8 mouse cellular contexts compared by ENCODE assay signal in genomic region chr4:126057207-126058133, GRCm38 (mm10). TPM values are rescaled to one million over a fixed set of nuclear protein-coding genes. Genes with fewer than 3 reads are reported as not detected.
DNase-seq lines count a peak whose midpoint lies in the region; ATAC-seq and TF ChIP-seq lines count a peak whose summit lies in the region.

No protein-coding gene starts in this region.

- TF ChIP-seq POLR2A in spleen, adult 2 months (IDR thresholded peaks at IDR 0.05; ENCODE audit: low read depth, low read length): no peak
- no peak for TF ChIP-seq POLR2A in limb, embryonic 14.5 days (IDR thresholded peaks at IDR 0.05; ENCODE audit: borderline replicate concordance, extremely low read depth, insufficient read depth, insufficient read length)
- no peak for TF ChIP-seq POLR2A in small intestine, adult 2 months (IDR thresholded peaks at IDR 0.05; ENCODE audit: low read depth, low read length)

- no peaks in the 10 kb centered on the region for H3K9me3 ChIP-seq in limb, embryonic 14.5 days (ENCODE audit: control insufficient read depth, low read length)

- WGBS in spleen, adult 2 months: 14% methylated on average over 19 of the region's 19 CpGs
- WGBS in limb, embryonic 14.5 days: 14% methylated on average over 19 of the region's 19 CpGs
- 7% methylated on average over 19 of the region's 19 CpGs for WGBS in small intestine, adult 2 months

- peak overlapping the region; percentile 75 for H3K4me2 ChIP-seq in limb, embryonic 14.5 days (replicated peaks; ENCODE audit: low read depth, low read length, severe bottlenecking)

- no peak for TF ChIP-seq CTCF in spleen, adult 2 months (IDR thresholded peaks at IDR 0.05; ENCODE audit: extremely low read depth, insufficient read depth, insufficient read length, insufficient replicate concordance)
- no peak; the same call in 1 of the 2 replicates for TF ChIP-seq CTCF in small intestine, adult 2 months (IDR thresholded peaks at IDR 0.05; ENCODE audit: extremely low read depth, insufficient read length, insufficient replicate concordance, low read depth, low read length)

- H3K9ac ChIP-seq in limb, embryonic 14.5 days (ENCODE audit: low read depth, low read length, severe bottlenecking): peak overlapping the region; percentile 63

- peaks cover 11% of the 10 kb centered on the region; the same call in 1 of the 2 replicates for H3K4me1 ChIP-seq in spleen, adult 2 months (ENCODE audit: control insufficient read depth, insufficient read depth, insufficient read length)
- H3K4me1 ChIP-seq in limb, embryonic 14.5 days (ENCODE audit: control insufficient read depth, insufficient read depth, low read length): peaks cover 13% of the 10 kb centered on the region; the same call in 1 of the 2 replicates
- H3K4me1 ChIP-seq in small intestine, adult 2 months (ENCODE audit: control insufficient read depth, insufficient read depth, insufficient read length, low read length): peaks cover 10% of the 10 kb centered on the region; the same call in 1 of the 2 replicates

- no peak overlapping the region for H3K27ac ChIP-seq in spleen, adult 2 months (ENCODE audit: insufficient read depth, low read length)
- H3K27ac ChIP-seq in limb, embryonic 14.5 days (replicated peaks; ENCODE audit: low read depth, low read length): 0 out of 2 replicates have a peak overlapping the region, but pooled peaks have one; percentile 28
- no peak overlapping the region for H3K27ac ChIP-seq in small intestine, adult 2 months (ENCODE audit: insufficient read depth, low read depth, low read length)

- H3K36me3 ChIP-seq in spleen, adult 2 months (ENCODE audit: control insufficient read depth, insufficient read depth, low read length): peaks cover 10% of the 10 kb centered on the region
- peaks cover 30% of the 10 kb centered on the region for H3K36me3 ChIP-seq in limb, embryonic 14.5 days (ENCODE audit: control insufficient read depth, insufficient read depth, low read length)
- H3K36me3 ChIP-seq in small intestine, adult 2 months (ENCODE audit: control insufficient read depth, insufficient read depth, low read length): peaks cover 21% of the 10 kb centered on the region

- H3K27me3 ChIP-seq in spleen, adult 2 months (ENCODE audit: control insufficient read depth, insufficient read depth, low read length): no peaks in the 10 kb centered on the region
- no peaks in the 10 kb centered on the region for H3K27me3 ChIP-seq in limb, embryonic 14.5 days (ENCODE audit: control insufficient read depth, insufficient read depth, low read length)
- no peaks in the 10 kb centered on the region for H3K27me3 ChIP-seq in small intestine, adult 2 months (ENCODE audit: control insufficient read depth, insufficient read depth, low read length)

- ATAC-seq in erythroblast, adult 5-6 weeks (replicated peaks; ENCODE audit: low FRiP score, poor library complexity, severe bottlenecking): peak; percentile 56
- no peak; the same call in 1 of the 2 replicates for ATAC-seq in limb, embryonic 14.5 days (ENCODE audit: low FRiP score, low read depth)

- DNase-seq in spleen, adult 2 months (ENCODE audit: low read depth in 1 of 2, low spot score in 2 of 2): no peak
- no peak for DNase-seq in spleen, postnatal 14 days (ENCODE audit: low spot score in 2 of 2)
- DNase-seq in limb, embryonic 14.5 days (ENCODE audit: low spot score): peak; percentile 9
- DNase-seq in urinary bladder, postnatal 14 days (ENCODE audit: low spot score): no peak
- DNase-seq in cerebellum, postnatal 4 days (ENCODE audit: low spot score in 2 of 2): no peak
- DNase-seq in retina, embryonic 14.5 days (ENCODE audit: low spot score): no peak

- peak overlapping the region; percentile 92 for H3K4me3 ChIP-seq in spleen, adult 2 months (ENCODE audit: extremely low read depth, insufficient read depth, insufficient read length)
- H3K4me3 ChIP-seq in limb, embryonic 14.5 days (replicated peaks; ENCODE audit: low read length): peak overlapping the region; percentile 62
- H3K4me3 ChIP-seq in small intestine, adult 2 months (ENCODE audit: low read depth, low read length): peak overlapping the region; percentile 84

RNA-seq across cellular contexts. Expression of gene Oscp1, which starts 0.9 kb away (rescaled TPM):
- polyA plus RNA-seq in spleen, adult 2 months (2012; rRNA removed): 0.35 and 0.46 TPM in 2 replicates
- 1.2 and 3.3 TPM in 2 replicates for total RNA-seq in erythroblast, adult 5-6 weeks (2015; ENCODE audit: low replicate concordance)
- 2.0 and 5.8 TPM in 2 replicates for total RNA-seq in erythroblast, adult 5-6 weeks (2017; ENCODE audit: low replicate concordance)
- 5.3 and 5.8 TPM in 2 replicates for polyA plus RNA-seq in limb, embryonic 14.5 days (2012; rRNA removed)
- 13.2 and 13.8 TPM in 2 replicates for polyA plus RNA-seq in limb, embryonic 14.5 days (2014; fragmentation: Nextera tagmentation; extraction: Ambion mirVana)
- polyA plus RNA-seq in small intestine, adult 2 months (2012; rRNA removed): 0.37 and 1.6 TPM in 2 replicates

RNA-seq across cellular contexts. Expression of gene Mrps15, which starts 10.7 kb away (rescaled TPM):
- 33.6 and 66.2 TPM in 2 replicates for polyA plus RNA-seq in spleen, adult 2 months (2012; rRNA removed)
- total RNA-seq in erythroblast, adult 5-6 weeks (2015; ENCODE audit: low replicate concordance): 28.2 and 37.1 TPM in 2 replicates
- total RNA-seq in erythroblast, adult 5-6 weeks (2017; ENCODE audit: low replicate concordance): 3.9 and 14.2 TPM in 2 replicates
- 78.0 and 83.5 TPM in 2 replicates for polyA plus RNA-seq in limb, embryonic 14.5 days (2012; rRNA removed)
- 139 and 140 TPM in 2 replicates for polyA plus RNA-seq in limb, embryonic 14.5 days (2014; fragmentation: Nextera tagmentation; extraction: Ambion mirVana)
- 130 and 204 TPM in 2 replicates for polyA plus RNA-seq in small intestine, adult 2 months (2012; rRNA removed)

RNA-seq across cellular contexts. Expression of gene Csf3r, which starts 33.1 kb away (rescaled TPM):
- polyA plus RNA-seq in spleen, adult 2 months (2012; rRNA removed): 40.2 and 58.7 TPM in 2 replicates
- 74.2 and 86.5 TPM in 2 replicates for total RNA-seq in erythroblast, adult 5-6 weeks (2015; ENCODE audit: low replicate concordance)
- 18.5 and 32.1 TPM in 2 replicates for total RNA-seq in erythroblast, adult 5-6 weeks (2017; ENCODE audit: low replicate concordance)
- polyA plus RNA-seq in limb, embryonic 14.5 days (2012; rRNA removed): 1.6 and 2.1 TPM in 2 replicates
- polyA plus RNA-seq in limb, embryonic 14.5 days (2014; fragmentation: Nextera tagmentation; extraction: Ambion mirVana): 0.32 and 0.68 TPM in 2 replicates
- polyA plus RNA-seq in small intestine, adult 2 months (2012; rRNA removed): 2.1 and 2.3 TPM in 2 replicates

RNA-seq across cellular contexts. Expression of gene Lsm10, which starts 39.0 kb away (rescaled TPM):
- 22.2 and 25.7 TPM in 2 replicates for polyA plus RNA-seq in spleen, adult 2 months (2012; rRNA removed)
- 5.6 and 14.0 TPM in 2 replicates for total RNA-seq in erythroblast, adult 5-6 weeks (2015; ENCODE audit: low replicate concordance)
- total RNA-seq in erythroblast, adult 5-6 weeks (2017; ENCODE audit: low replicate concordance): 2.0 and 6.5 TPM in 2 replicates
- polyA plus RNA-seq in limb, embryonic 14.5 days (2012; rRNA removed): 44.0 and 50.4 TPM in 2 replicates
- polyA plus RNA-seq in limb, embryonic 14.5 days (2014; fragmentation: Nextera tagmentation; extraction: Ambion mirVana): 53.7 and 54.3 TPM in 2 replicates
- polyA plus RNA-seq in small intestine, adult 2 months (2012; rRNA removed): 10.7 and 13.3 TPM in 2 replicates

RNA-seq across cellular contexts. Expression of gene Stk40, which starts 46.3 kb away (rescaled TPM):
- polyA plus RNA-seq in spleen, adult 2 months (2012; rRNA removed): 19.4 and 21.0 TPM in 2 replicates
- 3.8 and 4.0 TPM in 2 replicates for total RNA-seq in erythroblast, adult 5-6 weeks (2015; ENCODE audit: low replicate concordance)
- total RNA-seq in erythroblast, adult 5-6 weeks (2017; ENCODE audit: low replicate concordance): 4.2 TPM in 2 replicates
- polyA plus RNA-seq in limb, embryonic 14.5 days (2012; rRNA removed): 21.3 and 25.5 TPM in 2 replicates
- polyA plus RNA-seq in limb, embryonic 14.5 days (2014; fragmentation: Nextera tagmentation; extraction: Ambion mirVana): 27.9 and 29.1 TPM in 2 replicates
- 14.5 and 24.0 TPM in 2 replicates for polyA plus RNA-seq in small intestine, adult 2 months (2012; rRNA removed)

Comparison
In these comparisons a context has a peak if more than half of its experiments do, and no peak if none do; other contexts are left out.
1. RNA of gene Csf3r, which starts 33.1 kb away (polyA plus RNA-seq): 40.2 to 58.7 TPM in spleen, adult 2 months; 2.1 to 2.3 TPM in small intestine, adult 2 months and 0.32 to 2.1 TPM in limb, embryonic 14.5 days; every median in the first group is over 10 times any median in the second.
2. Peak in every context shown above with its lines, with median percentiles within 50 percentile points of each other: H3K4me3 ChIP-seq.